Mouse (Mus musculus) heart, embryonic 13.5 days (tissue): ENCODE measurements at regions not wholly inside any gene's neighbourhood (a gene's known extent, or its start where the extent isn't known, plus 50 kb on each side); places are given as distances from the start of the nearest gene placed in this dataset.

Source experiments
- ATAC-seq: fragments of 200-750 bp; cut with Nextera tagmentation; 2 replicates; pipeline ENCODE4 v1.8.0; 2017; ENCODE audit warnings: moderate TSS enrichment; ENCODE audit not compliant: insufficient number of reproducible peaks, low FRiP score, low TSS enrichment; ENCODE audit errors: extremely low read depth
- H3K27ac ChIP-seq: fragments of 300-500 bp; sonication (generic); replicated peaks from 2 replicates; pipeline ENCODE4 v1.5.1; 2015; ENCODE audit warnings: moderate library complexity, mild to moderate bottlenecking, inconsistent platforms
- H3K27me3 ChIP-seq: fragments of 300-500 bp; sonication (generic); replicated peaks from 2 replicates; pipeline ENCODE4 v1.6.1; 2015; ENCODE audit warnings: mild to moderate bottlenecking, inconsistent platforms
- H3K36me3 ChIP-seq: fragments of 300-500 bp; sonication (generic); 2 replicates; pipeline ENCODE4 v1.6.1; 2015; ENCODE audit warnings: mild to moderate bottlenecking, inconsistent platforms
- H3K4me1 ChIP-seq: fragments of 300-500 bp; sonication (generic); 2 replicates; pipeline ENCODE4 v1.6.1; 2015; ENCODE audit warnings: inconsistent platforms
- H3K4me2 ChIP-seq: fragments of 300-500 bp; sonication (generic); 2 replicates; pipeline ENCODE4 v1.6.1; 2015; ENCODE audit warnings: inconsistent platforms, mild to moderate bottlenecking, moderate library complexity
- H3K4me3 ChIP-seq: fragments of 300-500 bp; sonication (generic); 2 replicates; pipeline ENCODE4 v1.5.1; 2015; ENCODE audit warnings: moderate library complexity, mild to moderate bottlenecking, inconsistent platforms
- H3K9ac ChIP-seq: fragments of 300-500 bp; sonication (generic); 2 replicates; pipeline ENCODE4 v1.6.1; 2015; ENCODE audit warnings: inconsistent platforms, mild to moderate bottlenecking, moderate library complexity
- H3K9me3 ChIP-seq: fragments of 300-500 bp; sonication (generic); 2 replicates; pipeline ENCODE4 v1.6.1; 2016; ENCODE audit warnings: inconsistent platforms
- WGBS: fragments of 180-500 bp; shearing (Covaris S2); methylation state at CpG from one replicate; pipeline ENCODE4 v1.1.7; 2015; ENCODE audit warnings: mixed read lengths; 5-methylcytosine and 5-hydroxymethylcytosine counted together

DNA sequence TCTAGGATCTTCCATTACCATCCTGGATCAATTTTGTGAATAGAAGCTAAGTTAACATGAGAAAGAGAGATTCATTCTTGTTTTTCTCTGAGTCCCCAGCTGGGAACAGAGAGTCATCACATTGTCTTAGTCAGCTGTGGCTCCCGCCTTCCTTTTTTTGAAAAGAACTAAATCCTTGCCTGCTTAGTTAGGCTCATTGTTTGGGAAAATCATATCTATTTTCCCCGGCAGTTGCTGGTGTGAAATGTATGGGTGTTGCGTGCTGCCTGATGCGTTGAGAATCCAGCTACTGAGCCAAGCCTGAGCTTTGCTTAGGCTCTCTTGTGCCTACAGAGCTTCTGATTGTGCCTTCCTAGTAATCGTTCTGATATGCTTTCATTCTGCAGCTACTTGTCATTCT lies 66.3 kb downstream of the Fam50b start:
- Histone ChIP-seq H3K36me3 (no peaks in the 10 kb centered on the region), H3K9ac (no peak overlapping the region), H3K4me3 (no peak overlapping the region), H3K27ac (no peak overlapping the region), H3K4me2 (no peak overlapping the region), H3K4me1 (no peaks in the 10 kb centered on the region), H3K27me3 (no peaks in the 10 kb centered on the region), H3K9me3 (no peaks in the 10 kb centered on the region)
- no peak for ATAC-seq
- 66% methylated on average over 5 of the region's 5 CpGs for WGBS

DNA sequence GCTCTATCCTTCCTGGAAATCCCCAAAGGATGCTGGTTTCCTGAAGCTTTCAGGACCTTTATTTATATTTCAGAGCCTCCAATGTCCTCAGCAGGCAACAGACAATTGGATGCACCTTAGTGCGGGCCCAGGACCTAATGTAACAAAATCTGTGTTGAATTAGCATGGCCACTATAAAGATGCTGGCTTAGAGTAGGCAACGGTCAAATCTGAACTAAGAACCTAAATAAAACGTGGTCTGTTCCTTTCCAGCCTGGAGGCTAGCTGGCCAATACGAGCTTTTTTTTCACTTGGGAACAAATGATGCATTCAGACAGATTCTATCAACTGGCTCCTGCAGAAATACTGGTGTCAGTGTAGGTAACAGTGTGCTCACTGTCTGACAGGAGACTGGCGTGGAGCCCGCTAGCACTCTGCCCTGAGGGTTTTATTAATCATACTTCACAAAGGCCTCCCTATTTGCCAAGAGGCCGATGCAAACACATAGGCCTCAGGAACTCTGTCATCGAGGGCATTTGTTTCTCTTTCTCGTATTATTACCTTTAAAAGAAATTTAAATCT lies 68.5 kb upstream of the Prpf4b start:
- Histone ChIP-seq H3K4me2 (no peak overlapping the region), H3K27ac (peak overlapping the region; percentile 48), H3K4me1 (0 out of 2 replicates have a peak, but pooled peaks cover 11% of the 10 kb centered on the region), H3K9ac (no peak overlapping the region), H3K9me3 (no peaks in the 10 kb centered on the region), H3K36me3 (no peaks in the 10 kb centered on the region), H3K27me3 (no peaks in the 10 kb centered on the region), H3K4me3 (no peak overlapping the region)
- ATAC-seq = no peak
- WGBS = 62% methylated on average over 9 of the region's 9 CpGs

DNA sequence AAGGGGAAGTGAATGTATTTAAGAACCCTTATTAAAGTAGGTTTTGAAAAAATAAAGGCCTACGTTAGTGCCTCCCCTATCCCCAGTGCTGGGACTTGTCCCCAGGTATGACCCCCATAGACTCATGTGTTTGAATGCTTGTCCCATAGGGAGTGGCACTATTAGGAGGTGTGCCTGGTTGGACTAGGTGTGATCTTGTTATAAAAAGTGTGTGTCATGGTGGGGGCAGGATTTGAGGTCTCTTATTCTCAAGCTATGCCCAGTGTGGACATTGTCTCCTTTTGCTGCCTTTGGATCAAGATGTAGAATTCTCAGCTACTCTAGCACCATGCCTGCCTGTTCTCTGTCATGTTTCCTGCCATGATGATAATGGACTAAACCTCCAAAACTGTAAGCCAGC lies 65.6 kb upstream of the Prpf4b start:
- no peak overlapping the region for H3K4me2 ChIP-seq
- no peaks in the 10 kb centered on the region for H3K36me3 ChIP-seq
- peaks cover 10% of the 10 kb centered on the region; the same call in 1 of the 2 replicates for H3K9me3 ChIP-seq
- H3K27ac ChIP-seq = no peak overlapping the region
- H3K27me3 ChIP-seq = no peaks in the 10 kb centered on the region
- H3K4me1 ChIP-seq = peaks cover 21% of the 10 kb centered on the region
- no peak for ATAC-seq
- no peak overlapping the region for H3K4me3 ChIP-seq
- no peak overlapping the region for H3K9ac ChIP-seq
- WGBS = 84% methylated on average over 1 of the region's 1 CpGs

DNA sequence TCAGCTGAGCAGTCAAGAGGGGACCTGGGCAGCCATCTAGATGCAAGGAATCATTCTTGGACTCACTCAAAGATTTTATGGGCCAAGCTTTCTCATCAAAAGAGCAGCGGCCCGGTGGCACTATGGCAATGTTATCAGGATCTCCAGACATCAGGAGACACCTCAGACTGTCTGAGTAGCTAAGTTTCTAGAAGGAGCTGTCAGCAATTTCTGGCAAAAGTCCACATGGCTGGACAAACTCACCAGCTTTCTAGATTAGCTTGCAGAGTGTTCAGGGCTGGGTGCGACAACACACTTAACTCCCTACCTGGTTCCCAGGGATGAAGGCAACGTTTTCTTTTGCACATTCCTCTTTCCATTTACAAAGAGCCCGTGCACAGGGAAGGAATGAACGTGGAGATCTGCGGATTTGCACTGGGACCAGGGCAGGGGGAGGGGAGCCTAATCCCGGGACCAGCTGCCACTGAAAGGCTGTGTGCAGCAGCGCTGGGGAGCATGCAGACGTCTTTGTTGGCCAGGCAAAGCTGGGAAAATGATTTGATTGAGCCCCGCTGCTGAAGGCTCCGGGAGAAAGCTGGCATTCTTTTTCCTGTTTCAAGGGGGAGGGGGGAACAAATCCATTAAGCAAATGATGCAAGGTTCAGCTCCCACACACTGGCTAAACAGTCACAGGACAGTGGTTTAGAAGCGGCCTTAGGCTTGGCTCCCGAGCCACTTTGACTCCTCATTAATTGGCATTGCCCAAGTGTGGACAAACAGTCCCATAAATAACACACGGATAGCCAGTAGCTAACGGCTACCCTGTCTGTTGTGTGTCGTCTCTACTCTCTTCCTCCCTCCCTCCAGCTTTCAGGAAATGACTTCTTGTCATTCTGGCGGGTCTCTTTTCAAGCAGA lies 60.7 kb upstream of the Prpf4b start:
- Histone ChIP-seq H3K27ac (peak overlapping the region; percentile 82), H3K4me1 (peaks cover 26% of the 10 kb centered on the region), H3K36me3 (no peaks in the 10 kb centered on the region), H3K4me3 (peak overlapping the region; percentile 24), H3K9me3 (peaks cover 10% of the 10 kb centered on the region; the same call in 1 of the 2 replicates), H3K27me3 (no peaks in the 10 kb centered on the region), H3K9ac (peak overlapping the region; percentile 41), H3K4me2 (peak overlapping the region; percentile 57)
- ATAC-seq = peak; percentile 52; the same call in 1 of the 2 replicates
- 12% methylated on average over 18 of the region's 18 CpGs for WGBS

DNA sequence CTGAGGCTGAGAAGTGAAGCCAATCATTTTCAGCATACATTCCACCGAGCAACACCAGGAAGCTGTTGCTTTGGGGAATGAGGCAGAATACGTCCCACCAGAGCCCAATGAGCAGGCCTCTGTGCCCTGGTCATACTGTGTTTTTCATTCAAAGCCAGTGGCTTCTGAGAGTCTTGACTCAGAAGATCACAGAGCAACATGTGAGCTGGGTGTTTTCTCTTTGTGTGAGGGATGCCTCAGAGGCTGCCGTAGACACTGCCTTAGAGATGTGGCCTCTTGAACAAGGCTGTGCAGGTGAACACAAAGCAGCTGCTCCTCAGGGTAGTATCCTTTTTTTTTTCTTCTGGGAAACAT lies 60.1 kb upstream of the Prpf4b start:
- WGBS = 50% methylated on average over 3 of the region's 3 CpGs
- ATAC-seq = no peak
- no peaks in the 10 kb centered on the region for H3K27me3 ChIP-seq
- H3K4me1 ChIP-seq = peaks cover 27% of the 10 kb centered on the region
- peak overlapping the region; percentile 41; the same call in 1 of the 2 replicates for H3K9ac ChIP-seq
- H3K27ac ChIP-seq = peak overlapping the region; percentile 82
- no peaks in the 10 kb centered on the region for H3K36me3 ChIP-seq
- H3K4me3 ChIP-seq = no peak overlapping the region
- peak overlapping the region; percentile 57 for H3K4me2 ChIP-seq
- peaks cover 10% of the 10 kb centered on the region; the same call in 1 of the 2 replicates for H3K9me3 ChIP-seq

- Histone ChIP-seq H3K27me3 (no peaks in the 10 kb centered on the region), H3K4me1 (peaks cover 40% of the 10 kb centered on the region), H3K27ac (no peak overlapping the region), H3K4me3 (no peak overlapping the region), H3K9ac (no peak overlapping the region), H3K9me3 (peaks cover under 1% of the 10 kb centered on the region; the same call in 1 of the 2 replicates), H3K4me2 (no peak overlapping the region), H3K36me3 (no peaks in the 10 kb centered on the region)
- no peak for ATAC-seq
- WGBS = 61% methylated on average over 5 of the region's 5 CpGs
Measured at GRCm38 (mm10) chr13:34818211-34818610, 56.9 kb upstream of the Prpf4b start.

DNA sequence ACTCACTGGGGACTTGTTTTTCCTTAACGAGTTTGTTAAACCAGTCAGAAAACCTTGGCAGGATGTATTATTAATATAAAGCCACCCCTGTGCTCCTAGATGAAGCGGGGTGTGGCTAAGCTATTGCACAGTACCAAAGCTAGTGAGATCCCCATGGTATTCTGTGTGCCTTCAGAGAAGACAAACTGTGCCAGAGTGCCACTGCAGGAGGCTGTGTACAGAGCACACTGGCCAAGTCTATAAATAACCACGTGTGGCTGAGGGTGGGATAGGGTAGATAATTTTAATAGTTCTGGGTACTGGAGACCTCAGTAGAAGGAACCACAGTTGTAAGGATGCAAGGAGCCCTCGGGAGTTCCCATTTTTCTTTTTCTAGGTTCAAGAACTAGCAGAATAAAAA lies 54.7 kb upstream of the Prpf4b start:
- peaks cover 24% of the 10 kb centered on the region for H3K4me1 ChIP-seq
- H3K27ac ChIP-seq = no peak overlapping the region
- ATAC-seq = no peak

GRCm38 (mm10) chr13:34821946-34822345 lies 53.2 kb upstream of the Prpf4b start:
- no peak for ATAC-seq
- WGBS = 90% methylated on average over 3 of the region's 3 CpGs

More for the DNA sequence above, 54.7 kb upstream of the Prpf4b start:
- H3K4me2 ChIP-seq = no peak overlapping the region
- WGBS = 50% methylated on average over 4 of the region's 4 CpGs
- no peak overlapping the region for H3K4me3 ChIP-seq
- H3K9me3 ChIP-seq = no peaks in the 10 kb centered on the region
- no peaks in the 10 kb centered on the region for H3K27me3 ChIP-seq
- H3K9ac ChIP-seq = no peak overlapping the region
- no peaks in the 10 kb centered on the region for H3K36me3 ChIP-seq

DNA sequence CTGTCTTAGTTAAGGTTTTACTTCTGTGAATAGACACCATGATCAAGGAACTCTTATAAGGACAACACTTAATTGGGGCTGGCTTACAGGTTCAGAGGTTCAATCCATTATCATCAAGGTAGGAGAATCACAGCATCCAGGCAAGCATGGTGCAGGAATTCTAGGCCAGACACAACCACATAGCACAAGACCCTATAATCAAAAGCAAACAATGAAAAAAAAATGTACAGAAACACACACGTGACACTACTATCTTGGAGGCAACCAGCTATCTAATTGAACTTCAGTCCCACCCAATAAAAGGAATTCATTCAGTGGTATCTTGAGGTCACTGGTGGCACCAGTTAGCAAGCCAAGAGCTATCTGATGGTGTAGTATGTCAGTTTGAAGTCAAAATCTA lies 50.9 kb upstream of the Prpf4b start:
- H3K4me3 ChIP-seq = no peak overlapping the region
- H3K9ac ChIP-seq = no peak overlapping the region
- peaks cover 28% of the 10 kb centered on the region for H3K4me1 ChIP-seq
- 62% methylated on average over 1 of the region's 1 CpGs for WGBS
- H3K27me3 ChIP-seq = no peaks in the 10 kb centered on the region
- H3K27ac ChIP-seq = no peak overlapping the region
- no peaks in the 10 kb centered on the region for H3K36me3 ChIP-seq
- H3K9me3 ChIP-seq = no peaks in the 10 kb centered on the region
- no peak for ATAC-seq
- no peak overlapping the region for H3K4me2 ChIP-seq

More at GRCm38 (mm10) chr13:34821946-34822345, 53.2 kb upstream of the Prpf4b start:
- no peaks in the 10 kb centered on the region for H3K27me3 ChIP-seq
- no peaks in the 10 kb centered on the region for H3K36me3 ChIP-seq
- peaks cover 24% of the 10 kb centered on the region for H3K4me1 ChIP-seq
- no peak overlapping the region for H3K4me2 ChIP-seq
- H3K9me3 ChIP-seq = no peaks in the 10 kb centered on the region
- H3K4me3 ChIP-seq = no peak overlapping the region
- no peak overlapping the region for H3K27ac ChIP-seq
- H3K9ac ChIP-seq = no peak overlapping the region
